Mouse (Mus musculus) embryonic facial prominence, embryonic 15.5 days (tissue): ENCODE results near the gene Adat2. TPM values are rescaled to one million over a fixed set of nuclear protein-coding genes. Genes with fewer than 3 reads are reported as not detected.

Experiments
- ATAC-seq: fragments of 200-750 bp; cut with Nextera tagmentation; 2 replicates; pipeline ENCODE4 v1.8.0; 2017; ENCODE audit warnings: low read depth, moderate TSS enrichment; ENCODE audit not compliant: insufficient number of reproducible peaks, low FRiP score, low TSS enrichment
- H3K27ac ChIP-seq: fragments of 300-500 bp; sonication (generic); replicated peaks from 2 replicates; pipeline ENCODE4 v1.5.1; 2015; ENCODE audit warnings: mild to moderate bottlenecking, inconsistent platforms
- H3K27me3 ChIP-seq: fragments of 300-500 bp; sonication (generic); 2 replicates; pipeline ENCODE4 v1.6.1; 2015; ENCODE audit warnings: inconsistent platforms
- H3K36me3 ChIP-seq: fragments of 300-500 bp; sonication (generic); 2 replicates; pipeline ENCODE4 v1.6.1; 2015; ENCODE audit warnings: mild to moderate bottlenecking, inconsistent platforms
- H3K4me1 ChIP-seq: fragments of 300-500 bp; sonication (generic); 2 replicates; pipeline ENCODE4 v1.6.1; 2015; ENCODE audit warnings: inconsistent platforms
- H3K4me2 ChIP-seq: fragments of 300-500 bp; sonication (generic); replicated peaks from 2 replicates; pipeline ENCODE4 v1.6.1; 2015; ENCODE audit warnings: mild to moderate bottlenecking, inconsistent platforms
- H3K4me3 ChIP-seq: fragments of 300-500 bp; sonication (generic); replicated peaks from 2 replicates; pipeline ENCODE4 v1.5.1; 2015; ENCODE audit warnings: mild to moderate bottlenecking, inconsistent platforms
- H3K9ac ChIP-seq: fragments of 300-500 bp; sonication (generic); 2 replicates; pipeline ENCODE4 v1.6.1; 2015; ENCODE audit warnings: inconsistent platforms
- H3K9me3 ChIP-seq: fragments of 300-500 bp; sonication (generic); replicated peaks from 2 replicates; pipeline ENCODE4 v1.6.1; 2016; ENCODE audit warnings: inconsistent platforms
- WGBS: fragments of 180-500 bp; shearing (Covaris S2); methylation state at CpG from one replicate; pipeline ENCODE4 v1.1.7; 2015; 5-methylcytosine and 5-hydroxymethylcytosine counted together
- polyA plus RNA-seq: library from polyadenylated mRNA; unstranded; fragments of >200 nt; fragmentation: Nextera tagmentation; extraction: Ambion mirVana; gene quantifications from 2 replicates; pipeline ENCODE4 v1.2.1, GENCODE M21; 2015

The Adat2 gene
- polyA plus RNA-seq, 1 experiment from 2014 or later: 4.0 TPM

DNA sequence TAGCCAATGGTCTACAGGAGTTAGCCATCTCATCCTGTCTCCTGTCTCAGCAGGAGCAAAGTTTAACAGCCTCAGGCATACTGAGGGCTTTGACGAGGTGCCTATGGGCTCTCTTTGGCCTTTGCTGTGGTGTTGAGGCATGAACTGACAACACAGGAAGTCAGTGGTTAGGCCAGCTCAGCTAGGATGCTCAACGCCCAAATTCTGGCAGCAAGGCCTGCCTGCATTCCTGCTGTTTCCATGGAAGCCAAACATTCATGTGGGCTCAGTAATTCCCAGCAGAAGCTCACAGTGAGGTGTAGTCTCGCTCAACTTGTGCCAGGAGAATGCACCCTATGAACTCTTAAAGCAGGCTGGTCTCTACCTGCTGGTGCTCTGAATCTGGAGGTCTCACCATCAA lies 43.4 kb downstream of the Adat2 start:
- peaks cover 7% of the 10 kb centered on the region; the same call in 1 of the 2 replicates for H3K4me1 ChIP-seq
- WGBS: 24% methylated on average over 3 of the region's 3 CpGs
- no peak overlapping the region for H3K4me3 ChIP-seq
- no peaks in the 10 kb centered on the region for H3K27me3 ChIP-seq
- no peaks in the 10 kb centered on the region for H3K36me3 ChIP-seq
- H3K4me2 ChIP-seq: no peak overlapping the region
- no peak overlapping the region for H3K27ac ChIP-seq
- no peak overlapping the region for H3K9ac ChIP-seq
- ATAC-seq: no peak
- no peaks in the 10 kb centered on the region for H3K9me3 ChIP-seq

DNA sequence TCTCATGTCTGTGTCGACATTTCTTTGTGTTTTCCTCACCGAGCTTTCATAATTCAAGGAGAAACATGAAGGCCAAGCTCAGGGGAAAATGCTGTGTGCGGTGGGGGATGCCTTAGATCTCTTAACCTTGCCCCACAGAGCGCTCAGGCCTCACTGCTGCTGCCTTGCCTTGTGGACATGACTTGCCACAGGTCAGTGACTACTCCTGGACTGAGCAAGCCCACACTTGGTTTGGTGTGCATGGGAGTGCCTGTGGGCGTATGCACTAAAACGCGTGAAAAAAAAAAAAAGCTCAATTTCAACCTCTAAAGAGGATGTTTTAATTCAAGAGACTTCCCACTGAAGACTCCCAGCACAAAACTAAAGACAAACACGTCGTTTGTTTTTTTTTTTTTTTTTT lies 44.2 kb downstream of the Adat2 start:
- 70% methylated on average over 9 of the region's 9 CpGs for WGBS

DNA sequence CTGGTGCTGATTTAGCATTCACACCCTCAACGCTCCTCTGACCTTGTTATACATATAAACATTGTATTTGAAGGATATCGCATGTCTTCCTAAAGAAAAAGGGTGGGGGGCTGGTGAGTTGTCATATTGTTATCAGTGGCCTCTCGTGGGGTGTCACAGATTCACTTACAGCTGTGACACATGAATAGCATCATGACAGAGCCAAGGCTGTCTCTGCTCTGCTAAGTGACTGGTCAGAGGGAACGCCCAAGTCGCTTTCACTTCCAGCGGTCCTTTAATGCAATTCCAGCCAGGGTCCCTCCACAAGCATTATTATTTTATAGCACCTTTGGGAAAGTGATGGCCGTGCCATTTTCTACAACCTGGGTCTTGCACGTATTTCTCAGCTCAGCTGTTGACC lies 44.8 kb downstream of the Adat2 start:
- Histone ChIP-seq H3K27me3 (no peaks in the 10 kb centered on the region), H3K27ac (no peak overlapping the region), H3K4me2 (no peak overlapping the region), H3K4me3 (no peak overlapping the region), H3K36me3 (no peaks in the 10 kb centered on the region), H3K4me1 (peaks cover 9% of the 10 kb centered on the region; the same call in 1 of the 2 replicates), H3K9ac (no peak overlapping the region), H3K9me3 (no peaks in the 10 kb centered on the region)
- WGBS: 86% methylated on average over 8 of the region's 8 CpGs
- ATAC-seq: no peak

More for the DNA sequence above, 44.2 kb downstream of the Adat2 start:
- Histone ChIP-seq H3K4me2 (no peak overlapping the region), H3K4me3 (no peak overlapping the region), H3K36me3 (no peaks in the 10 kb centered on the region), H3K4me1 (peaks cover 9% of the 10 kb centered on the region; the same call in 1 of the 2 replicates), H3K9ac (no peak overlapping the region), H3K9me3 (no peaks in the 10 kb centered on the region), H3K27me3 (no peaks in the 10 kb centered on the region), H3K27ac (no peak overlapping the region)
- no peak for ATAC-seq

DNA sequence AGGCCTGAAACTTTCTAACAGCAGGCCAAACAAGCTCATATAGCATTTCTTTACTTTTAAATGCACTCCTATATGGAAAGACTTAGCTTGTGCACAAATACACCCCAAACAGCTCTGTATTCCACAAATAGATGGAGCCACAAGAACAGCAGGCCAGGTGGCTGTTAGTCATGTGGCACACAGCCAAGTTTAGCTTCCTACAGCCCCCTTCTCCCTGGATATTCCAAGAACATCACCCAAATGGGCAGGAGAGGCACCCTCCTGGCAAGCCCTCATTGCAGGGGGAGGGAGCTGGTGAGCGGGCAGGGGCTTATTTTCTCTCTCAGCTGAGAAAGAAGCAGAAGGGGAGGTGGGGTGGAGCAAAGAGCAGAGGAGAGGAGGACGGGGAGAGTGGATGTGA lies 48.2 kb downstream of the Adat2 start:
- no peaks in the 10 kb centered on the region for H3K27me3 ChIP-seq
- 61% methylated on average over 2 of the region's 2 CpGs for WGBS
- H3K9ac ChIP-seq: no peak overlapping the region
- no peak overlapping the region for H3K4me3 ChIP-seq
- no peaks in the 10 kb centered on the region for H3K36me3 ChIP-seq
- no peak overlapping the region for H3K4me2 ChIP-seq
- H3K4me1 ChIP-seq: peaks cover 8% of the 10 kb centered on the region; the same call in 1 of the 2 replicates
- no peak overlapping the region for H3K27ac ChIP-seq
- no peak for ATAC-seq
- H3K9me3 ChIP-seq: no peaks in the 10 kb centered on the region

Other genes starting within 250 kb of the Adat2 start
- 27.9 and 30.1 TPM in 2 replicates for gene Phactr2, start 78.5 kb upstream of the Adat2 start, polyA plus RNA-seq
- 63.0 and 67.3 TPM in 2 replicates for gene Fuca2, start 53.4 kb upstream of the Adat2 start, polyA plus RNA-seq
- gene Pex3, start 248 bp downstream of the Adat2 start, polyA plus RNA-seq: 27.2 and 32.8 TPM in 2 replicates